Mouse (Mus musculus) thymus, postnatal 14 days (tissue): Measurements from ENCODE around the gene Cdc123.

Experiments
- DNase-seq: peaks from one replicate; pipeline ENCODE4 v3.0.0; 2021

The Cdc123 gene

DNA sequence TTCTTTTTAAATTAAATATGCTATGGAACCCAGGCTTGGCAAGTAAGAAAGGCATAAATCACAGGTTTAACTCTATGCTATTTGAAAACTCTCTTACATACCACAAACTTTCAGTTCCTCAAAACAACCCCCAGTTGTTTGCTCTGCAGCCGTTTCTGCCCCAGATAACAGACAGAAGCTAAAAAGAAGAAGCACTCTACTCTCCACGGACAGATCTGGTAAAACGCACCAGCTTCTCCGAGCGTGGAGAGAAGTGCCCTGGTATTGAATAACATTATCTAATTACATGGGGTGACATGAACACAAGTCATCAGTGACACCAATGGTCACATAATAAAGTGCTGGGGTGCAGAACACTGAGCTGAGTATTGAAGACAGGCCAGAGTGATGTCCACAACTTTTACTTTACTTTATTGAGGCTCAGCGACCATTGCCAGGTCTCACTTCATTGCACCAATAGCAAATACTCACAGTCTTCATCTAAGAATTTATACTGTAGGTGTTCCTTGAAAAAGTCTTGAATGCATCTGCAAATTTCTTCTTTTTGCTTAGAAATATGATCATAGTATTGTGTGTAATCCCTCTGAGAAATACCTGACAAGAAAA lies 40.4 kb downstream of the Cdc123 start:
- no peak for DNase-seq

DNA sequence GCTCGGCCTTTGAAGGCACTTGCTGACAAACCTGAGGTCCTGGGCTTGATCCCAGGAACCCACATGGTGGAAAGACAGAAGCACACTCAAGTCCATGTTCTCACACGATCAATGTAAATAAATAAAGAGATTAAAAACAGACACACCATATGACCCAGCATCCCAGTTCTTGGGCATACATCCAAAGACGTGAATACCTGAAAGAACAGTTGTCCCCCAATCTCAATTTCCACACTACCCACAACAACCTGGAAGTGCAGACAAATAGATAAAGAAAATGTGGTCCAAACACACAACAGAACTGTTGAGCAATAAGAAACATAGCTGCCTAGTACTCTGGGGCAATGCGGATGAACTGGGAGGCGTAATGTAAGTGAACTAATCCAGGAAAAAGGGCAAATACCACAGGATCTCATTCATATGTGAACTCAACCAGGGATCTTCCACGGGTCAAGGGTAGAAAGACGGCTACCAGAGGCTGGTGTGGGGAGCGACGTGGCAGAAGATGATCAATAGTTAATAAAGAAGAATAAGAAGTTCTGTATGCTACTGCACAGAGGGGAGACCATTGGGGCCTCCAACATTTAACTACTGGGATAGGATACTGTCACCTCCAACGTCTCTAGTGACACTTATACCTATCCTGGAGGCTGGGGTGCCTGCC lies 42.9 kb downstream of the Cdc123 start:
- DNase-seq, result no peak

- DNase-seq, result no peak
Observed at GRCm38 (mm10) chr2:5801182-5801640, 43.8 kb downstream of the Cdc123 start.

DNA sequence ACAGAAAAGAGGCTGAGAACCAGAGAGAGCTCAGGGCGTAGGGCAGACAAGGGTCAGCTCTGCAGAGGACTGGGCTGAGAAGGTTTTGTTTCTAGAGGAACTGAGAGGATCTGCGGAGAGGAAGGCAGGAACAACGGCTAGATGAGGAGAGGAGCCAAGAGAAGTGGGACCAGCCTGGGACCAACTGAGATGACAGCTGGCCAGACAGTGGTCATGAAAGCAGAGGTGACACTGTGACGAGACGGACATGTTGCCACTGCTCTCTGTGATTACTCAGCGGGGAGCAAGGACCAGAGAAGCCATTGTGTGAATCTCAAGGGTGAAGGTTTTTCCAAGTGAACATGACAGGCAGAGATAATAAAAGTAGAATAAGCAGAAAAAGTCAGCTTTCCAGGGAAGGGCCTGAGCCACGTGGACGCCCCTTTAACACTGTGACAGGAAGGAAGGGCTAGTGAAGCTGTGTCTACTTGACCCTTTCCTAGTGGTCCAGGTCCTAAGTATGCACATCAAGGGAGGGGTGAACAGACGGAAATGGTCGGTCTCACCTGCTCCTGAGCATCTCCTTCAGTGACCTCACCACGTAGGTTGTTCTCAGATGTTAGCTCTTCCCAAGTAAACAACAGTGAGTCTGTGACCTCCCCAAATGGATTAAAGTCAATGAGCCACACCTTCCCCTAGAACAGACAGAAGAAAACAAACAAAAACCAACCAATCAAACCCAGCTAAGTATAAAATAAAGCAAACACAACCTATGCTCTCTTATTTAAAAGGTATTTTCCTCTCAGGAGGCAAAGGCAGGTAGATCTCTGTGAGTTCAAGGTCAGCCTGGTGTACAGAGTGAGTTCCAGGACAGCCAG lies 46.9 kb downstream of the Cdc123 start:
- no peak for DNase-seq

- DNase-seq, result no peak
Observed at GRCm38 (mm10) chr2:5793771-5794170, 51.2 kb downstream of the Cdc123 start.

GRCm38 (mm10) chr2:5792056-5792455 lies 52.9 kb downstream of the Cdc123 start:
- no peak for DNase-seq

DNA sequence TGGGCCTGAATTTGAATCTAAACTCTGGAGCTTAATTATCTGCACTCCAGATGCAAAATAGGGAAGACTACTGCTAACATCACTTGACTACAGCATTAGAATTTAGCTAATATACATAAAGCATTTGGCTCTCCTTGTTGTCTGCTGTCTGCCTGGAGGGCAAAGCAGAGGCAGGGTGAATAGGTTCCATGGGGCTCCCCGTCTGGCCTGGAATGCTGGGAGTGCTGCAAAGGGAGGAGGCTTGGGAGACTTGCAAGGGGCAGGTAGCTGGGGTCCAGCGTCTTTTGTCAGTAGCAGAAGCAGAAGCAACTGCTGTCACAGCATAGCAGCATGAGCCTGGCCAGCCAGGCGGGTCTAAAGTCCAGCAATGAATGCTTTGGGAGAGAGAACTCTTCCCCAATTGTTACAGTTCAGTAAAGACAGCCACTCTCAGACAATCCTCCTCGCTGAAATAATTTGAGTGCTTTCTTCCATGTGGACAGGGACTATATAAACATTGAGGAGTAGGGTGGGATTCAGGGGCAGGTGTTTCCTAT lies 55.3 kb downstream of the Cdc123 start:
- DNase-seq, result no peak

GRCm38 (mm10) chr2:5787391-5787790 lies 57.6 kb downstream of the Cdc123 start:
- DNase-seq, result no peak

DNA sequence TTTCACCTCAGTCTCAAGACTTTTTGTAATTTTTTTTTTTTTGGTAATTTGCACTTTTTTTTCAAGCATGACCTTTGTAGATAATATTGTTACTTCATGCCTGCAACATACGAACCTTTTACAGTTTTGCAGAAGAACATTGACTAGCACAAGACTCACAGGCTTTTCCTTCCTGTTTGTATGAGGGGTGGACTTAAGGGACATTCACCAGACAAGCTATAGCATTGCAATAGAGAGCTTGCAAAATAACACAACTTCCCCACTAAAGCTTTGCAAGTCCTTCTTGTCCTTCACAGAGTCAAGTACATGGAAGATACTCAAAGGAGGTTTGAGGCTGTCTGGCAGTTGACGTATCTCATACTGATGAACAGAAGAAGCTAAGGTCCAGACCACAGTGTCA lies 72.5 kb downstream of the Cdc123 start:
- DNase-seq, result no peak

DNA sequence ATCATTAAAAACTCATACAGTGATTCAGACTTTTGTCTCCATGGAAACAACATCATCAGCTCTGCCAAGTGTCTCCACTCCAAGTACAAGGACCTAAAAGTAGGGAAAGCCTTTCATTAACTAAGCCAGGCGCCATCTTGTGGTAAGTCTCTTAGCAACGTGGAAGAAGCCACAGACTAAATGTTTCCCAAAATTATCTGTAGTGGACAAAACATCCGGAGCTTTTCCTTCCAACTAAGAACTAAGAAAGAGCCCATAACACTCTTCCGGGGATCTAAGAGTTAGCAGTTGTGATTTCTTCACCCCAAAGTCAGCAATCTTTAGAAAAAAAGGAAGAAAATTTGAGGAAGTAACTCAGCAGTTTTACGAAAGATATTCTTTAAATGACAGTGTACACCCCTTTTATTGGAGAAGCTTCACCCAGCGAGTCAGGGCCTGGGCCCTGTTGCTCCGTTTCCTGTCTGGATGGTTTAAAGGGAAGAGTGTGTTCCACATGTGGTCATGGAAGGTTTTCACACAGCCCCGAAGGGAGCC lies 74.2 kb downstream of the Cdc123 start:
- DNase-seq, result peak; percentile 19

DNA sequence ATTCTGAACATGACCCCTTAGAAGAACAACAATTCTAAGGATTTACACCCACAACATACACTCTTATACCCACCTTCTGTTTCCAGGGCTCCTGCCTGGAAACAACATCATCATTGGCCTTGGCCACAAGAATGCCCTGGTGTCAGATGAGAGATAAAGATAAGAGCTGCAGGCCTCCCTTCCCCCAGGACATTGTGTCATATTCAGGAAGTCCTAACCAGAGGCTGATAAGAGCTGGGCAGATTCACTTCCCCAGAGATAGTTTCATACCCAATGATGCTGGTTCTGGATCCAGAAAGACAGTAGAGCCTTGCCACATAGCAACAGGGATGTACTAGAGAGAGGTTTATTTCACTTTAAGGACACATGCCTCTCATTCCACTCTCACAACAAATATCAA lies 75.3 kb downstream of the Cdc123 start:
- no peak for DNase-seq

- no peak for DNase-seq
Observed at GRCm38 (mm10) chr2:5768946-5769345, 76.0 kb downstream of the Cdc123 start.

- no peak for DNase-seq
Observed at GRCm38 (mm10) chr2:5762031-5762430, 82.9 kb downstream of the Cdc123 start.

- no peak for DNase-seq
Observed at GRCm38 (mm10) chr2:5760479-5761008, 84.4 kb downstream of the Cdc123 start.

GRCm38 (mm10) chr2:5758569-5758968 lies 86.4 kb downstream of the Cdc123 start:
- peak; percentile 10 for DNase-seq

- no peak for DNase-seq
Observed at GRCm38 (mm10) chr2:5750872-5751271, 94.1 kb downstream of the Cdc123 start.

GRCm38 (mm10) chr2:5749210-5749609 lies 95.8 kb downstream of the Cdc123 start:
- no peak for DNase-seq

- DNase-seq, result no peak
Observed at GRCm38 (mm10) chr2:5747545-5748043, 97.4 kb downstream of the Cdc123 start.

DNA sequence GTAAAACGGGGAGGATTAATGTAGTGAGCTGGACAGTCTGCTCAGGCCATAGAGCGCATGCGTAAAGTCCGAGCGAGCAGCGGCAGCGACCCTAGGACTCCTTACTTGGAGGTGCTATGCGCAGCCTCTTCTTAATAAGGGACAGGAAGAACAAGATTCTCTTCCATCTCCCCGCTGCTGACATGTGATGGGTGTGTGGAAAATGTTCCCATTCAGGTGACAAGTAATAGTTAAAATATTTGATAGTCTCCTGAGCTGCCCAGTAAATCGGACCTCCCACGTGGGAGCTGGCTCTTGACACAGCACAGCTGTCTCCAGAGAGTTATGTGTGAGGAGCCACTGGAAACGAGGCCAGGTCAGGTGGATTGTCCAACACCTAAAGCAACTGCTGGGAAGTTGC lies 98.4 kb downstream of the Cdc123 start:
- DNase-seq, result no peak
